Mouse (Mus musculus): Measurements from ENCODE around the gene Mab21l2. TPM values are rescaled to one million over a fixed set of nuclear protein-coding genes. Genes with fewer than 3 reads are reported as not detected.
A peak's percentile ranks its signal among the peaks of the same experiment; 100 is the strongest.

Mab21l2 gene
- not detected in 2 replicates for total RNA-seq (2017)

- ATAC-seq (replicated peaks; ENCODE audit: low read depth, poor library complexity, severe bottlenecking): peak; percentile 50
Observed at GRCm38 (mm10) chr3:86548091-86549015, at the start of gene Mab21l2. Gene Mab21l2, minus strand, starts transcription at chr3:86548629.

- ATAC-seq (replicated peaks; ENCODE audit: low read depth, poor library complexity, severe bottlenecking): no peak
Observed at GRCm38 (mm10) chr3:86575312-86575711, 26.9 kb upstream of the Mab21l2 start.

GRCm38 (mm10) chr3:86572519-86573244, 24.3 kb upstream of the Mab21l2 start:
- no peak for ATAC-seq (replicated peaks; ENCODE audit: low read depth, poor library complexity, severe bottlenecking)

DNA sequence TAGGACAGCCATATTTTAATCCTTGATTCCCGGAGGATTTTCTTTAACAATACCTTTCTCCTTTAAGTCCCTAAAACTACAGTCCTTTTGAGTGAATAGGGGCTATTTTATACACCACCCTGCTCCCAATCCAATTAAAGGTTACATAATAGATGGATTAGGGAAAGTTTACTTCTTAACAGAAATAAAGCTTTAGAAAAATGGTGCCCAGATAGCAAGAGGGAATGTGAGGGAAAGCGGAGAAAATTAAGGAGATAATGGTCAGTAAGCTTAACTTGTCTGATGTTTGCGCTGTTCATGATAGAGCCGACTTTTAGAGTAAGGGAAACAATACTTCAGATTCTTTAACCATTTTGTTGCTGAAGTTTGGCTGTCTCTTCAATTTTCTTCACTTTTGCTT, 23.1 kb upstream of the Mab21l2 start:
- ATAC-seq (replicated peaks; ENCODE audit: low read depth, poor library complexity, severe bottlenecking): no peak

DNA sequence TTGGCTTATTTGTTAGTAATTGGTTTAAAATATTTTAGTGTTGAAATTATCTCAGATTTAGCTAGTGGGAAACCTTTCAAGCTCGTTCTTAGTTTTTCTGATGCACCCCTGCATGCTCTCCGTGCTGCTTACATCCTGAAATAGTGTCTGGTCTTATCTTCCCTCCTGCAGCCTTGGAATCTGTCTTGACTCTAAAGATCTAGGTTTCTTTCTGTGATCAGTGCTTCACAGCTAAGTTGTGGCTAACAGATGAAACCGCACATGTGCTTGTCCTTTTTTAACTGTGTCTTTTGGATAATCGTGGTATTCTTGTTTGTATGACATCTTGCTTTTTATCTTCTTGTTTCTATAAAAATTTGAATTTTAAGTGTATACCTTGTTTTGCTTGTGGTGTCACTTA, 18.9 kb upstream of the Mab21l2 start:
- ATAC-seq (replicated peaks; ENCODE audit: low read depth, poor library complexity, severe bottlenecking): peak; percentile 52; the same call in 1 of the 2 replicates

- no peak for ATAC-seq (replicated peaks; ENCODE audit: low read depth, poor library complexity, severe bottlenecking)
Observed at GRCm38 (mm10) chr3:86561396-86561795, 13.0 kb upstream of the Mab21l2 start.

DNA sequence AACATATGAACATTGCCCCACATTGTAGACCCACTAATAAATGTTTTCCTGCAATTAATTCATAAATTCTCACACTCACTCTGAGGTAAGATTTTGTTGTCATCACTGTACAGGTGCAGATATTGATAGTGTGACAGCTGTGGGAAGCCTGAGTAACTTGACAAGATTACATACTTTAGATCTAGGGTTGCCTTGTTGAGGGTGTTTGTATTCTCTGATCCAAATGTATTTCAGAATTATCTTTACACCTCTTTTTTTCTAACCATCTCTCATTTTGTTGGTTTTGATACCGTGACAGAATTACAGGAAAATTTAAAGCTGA, 12.6 kb upstream of the Mab21l2 start:
- ATAC-seq (replicated peaks; ENCODE audit: low read depth, poor library complexity, severe bottlenecking): no peak; the same call in 1 of the 2 replicates

DNA sequence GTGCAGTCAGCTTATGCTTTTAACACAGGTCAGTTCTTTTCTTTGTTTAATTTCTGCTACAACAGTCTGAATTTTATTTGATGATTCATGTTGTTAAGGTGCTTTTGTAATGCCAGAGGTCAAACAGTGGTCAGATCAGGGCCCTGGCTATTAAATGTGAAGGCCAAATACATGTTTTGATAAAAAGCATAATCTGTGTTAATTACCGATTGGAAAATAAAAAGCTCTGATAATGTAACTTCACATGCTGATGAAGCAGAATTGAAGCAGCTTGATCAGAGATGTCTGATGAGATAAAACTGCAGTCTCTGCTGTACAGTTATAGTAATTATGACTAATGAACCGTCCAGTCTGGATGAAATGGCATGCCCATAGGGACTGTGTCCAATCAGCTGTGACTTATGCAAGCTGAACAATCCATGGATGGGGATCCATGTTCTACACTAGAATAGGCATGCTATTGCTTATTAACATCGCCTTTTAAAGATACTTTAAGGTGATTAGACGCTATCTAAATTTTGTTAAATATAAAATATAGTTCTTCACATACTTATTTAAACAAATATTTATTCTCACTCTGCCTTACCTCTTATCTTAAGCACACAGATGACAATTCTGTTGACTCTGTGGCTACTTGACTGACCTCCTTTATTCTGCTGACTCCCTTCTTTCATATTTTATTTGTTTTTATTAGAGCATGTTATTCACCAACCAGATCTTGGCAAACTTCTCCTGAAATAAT, 12.0 kb upstream of the Mab21l2 start:
- no peak for ATAC-seq (replicated peaks; ENCODE audit: low read depth, poor library complexity, severe bottlenecking)

GRCm38 (mm10) chr3:86559635-86560034, 11.2 kb upstream of the Mab21l2 start:
- ATAC-seq (replicated peaks; ENCODE audit: low read depth, poor library complexity, severe bottlenecking): no peak

- ATAC-seq (replicated peaks; ENCODE audit: low read depth, poor library complexity, severe bottlenecking): no peak
Observed at GRCm38 (mm10) chr3:86558976-86559375, 10.5 kb upstream of the Mab21l2 start.

- ATAC-seq (replicated peaks; ENCODE audit: low read depth, poor library complexity, severe bottlenecking): no peak
Observed at GRCm38 (mm10) chr3:86552170-86552569, 3.7 kb upstream of the Mab21l2 start.

DNA sequence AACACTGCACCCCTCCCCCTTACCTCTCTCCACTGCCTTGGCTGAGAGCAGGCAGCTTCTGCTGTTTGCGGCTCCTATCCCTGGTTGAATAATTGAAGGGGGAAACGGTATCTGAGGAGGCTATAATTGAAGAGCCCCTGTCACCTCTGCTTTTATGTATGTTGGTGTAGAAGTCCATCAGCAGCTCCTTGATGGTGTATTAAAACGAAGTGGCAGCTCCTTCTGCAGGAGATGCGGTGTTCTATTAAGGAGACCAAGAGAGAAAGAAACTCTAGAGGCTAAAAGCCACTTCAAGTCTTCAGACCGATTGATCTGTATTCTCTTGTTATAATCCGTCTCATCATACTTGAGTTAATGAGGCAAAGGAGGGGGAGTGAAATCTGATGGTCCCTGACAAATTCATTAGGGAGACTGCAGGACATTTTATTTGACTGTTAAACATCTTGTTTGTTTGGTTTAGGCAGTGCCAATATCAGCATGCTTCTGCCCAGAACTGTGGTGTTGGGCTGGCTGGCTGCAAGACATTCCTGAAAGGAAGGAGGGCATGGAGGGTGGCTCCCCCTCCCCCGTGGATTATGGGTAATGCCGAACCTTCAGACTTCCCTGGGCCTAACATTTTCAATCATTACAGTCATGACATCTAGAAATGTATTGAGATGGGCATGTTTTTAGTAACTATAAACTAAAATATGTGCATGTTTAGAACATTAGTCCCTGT, 2.7 kb upstream of the Mab21l2 start:
- no peak for ATAC-seq (replicated peaks; ENCODE audit: low read depth, poor library complexity, severe bottlenecking)

GRCm38 (mm10) chr3:86550301-86551010, 2.0 kb upstream of the Mab21l2 start:
- no peak for ATAC-seq (replicated peaks; ENCODE audit: low read depth, poor library complexity, severe bottlenecking)

GRCm38 (mm10) chr3:86547251-86547791, 1.1 kb downstream of the Mab21l2 start:
- ATAC-seq (replicated peaks; ENCODE audit: low read depth, poor library complexity, severe bottlenecking): peak; percentile 23

DNA sequence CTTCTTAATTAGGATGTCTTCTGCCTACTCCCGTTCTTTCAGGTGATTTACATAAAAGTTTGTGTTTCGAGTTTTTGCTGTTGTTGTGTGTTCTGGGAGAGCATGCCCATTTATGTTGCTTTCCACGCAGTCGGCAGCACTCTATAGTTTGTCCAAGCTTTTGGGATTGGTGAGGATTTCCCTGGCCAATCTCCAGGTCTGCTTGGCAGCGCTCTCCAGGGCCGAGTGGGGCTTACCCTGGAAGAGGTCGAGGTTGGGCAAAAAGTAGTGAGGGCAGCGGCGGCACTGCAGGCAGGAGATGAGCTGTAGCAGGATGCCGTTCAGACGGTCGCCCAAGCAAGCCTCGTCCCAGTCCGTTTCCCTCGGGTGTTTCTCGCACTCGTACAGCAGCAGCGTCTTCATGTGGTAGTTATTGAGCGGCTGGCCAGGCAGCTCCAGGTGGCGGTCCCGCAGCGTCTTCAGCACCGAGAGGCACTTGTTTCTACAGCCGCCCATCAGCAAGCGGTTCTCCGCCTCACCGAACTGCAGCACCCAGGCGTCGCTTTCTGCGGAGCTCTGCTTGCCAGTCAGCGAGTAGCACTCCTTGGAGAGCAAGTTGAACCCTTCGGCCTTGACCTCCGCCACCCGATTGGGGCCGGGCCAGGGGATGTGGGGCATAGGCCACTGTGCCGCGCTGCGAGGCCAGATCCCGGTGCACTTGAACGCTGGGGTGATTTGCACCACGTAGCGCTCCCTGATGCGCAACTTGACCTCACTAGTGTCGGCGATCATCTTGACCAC, 1.8 kb downstream of the Mab21l2 start:
- peak; percentile 68 for ATAC-seq (replicated peaks; ENCODE audit: low read depth, poor library complexity, severe bottlenecking)

DNA sequence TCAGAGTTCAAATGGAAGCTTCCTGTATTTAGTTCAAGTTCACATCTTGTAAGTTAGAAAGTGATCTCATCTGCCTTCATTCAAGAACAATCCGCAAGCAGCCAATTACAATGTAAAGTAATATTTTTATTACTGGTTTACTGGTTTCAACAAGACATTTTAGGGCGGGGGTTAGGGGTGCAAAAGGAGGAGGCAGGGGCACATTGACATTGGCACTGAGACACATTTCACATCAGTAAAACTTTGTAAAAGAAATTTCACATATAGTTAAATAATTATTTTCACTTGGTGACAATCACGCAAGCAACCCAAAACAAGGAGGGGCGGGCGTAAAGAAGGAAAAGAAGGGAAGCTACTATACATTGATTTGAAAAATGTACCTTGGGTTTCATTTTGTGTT, 2.5 kb downstream of the Mab21l2 start:
- ATAC-seq (replicated peaks; ENCODE audit: low read depth, poor library complexity, severe bottlenecking): no peak

DNA sequence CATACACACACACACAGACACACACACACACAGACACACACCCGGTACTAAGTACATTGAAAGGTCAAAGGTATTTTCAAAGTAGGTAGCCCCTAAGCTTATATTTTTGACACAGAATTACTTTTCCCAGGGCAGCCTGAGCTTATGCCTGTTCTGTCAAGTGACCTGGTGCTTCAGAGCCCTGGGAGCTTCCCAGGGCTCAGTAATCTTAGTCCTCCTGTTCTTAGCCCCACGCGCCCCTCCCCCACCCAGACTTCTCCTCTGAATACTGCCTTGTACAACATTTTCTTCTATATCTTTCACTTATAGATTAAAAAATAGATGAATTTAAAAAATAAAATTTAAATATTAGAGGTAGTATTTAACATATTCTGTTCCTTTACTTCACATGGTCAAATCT, 3.6 kb downstream of the Mab21l2 start:
- no peak for ATAC-seq (replicated peaks; ENCODE audit: low read depth, poor library complexity, severe bottlenecking)

DNA sequence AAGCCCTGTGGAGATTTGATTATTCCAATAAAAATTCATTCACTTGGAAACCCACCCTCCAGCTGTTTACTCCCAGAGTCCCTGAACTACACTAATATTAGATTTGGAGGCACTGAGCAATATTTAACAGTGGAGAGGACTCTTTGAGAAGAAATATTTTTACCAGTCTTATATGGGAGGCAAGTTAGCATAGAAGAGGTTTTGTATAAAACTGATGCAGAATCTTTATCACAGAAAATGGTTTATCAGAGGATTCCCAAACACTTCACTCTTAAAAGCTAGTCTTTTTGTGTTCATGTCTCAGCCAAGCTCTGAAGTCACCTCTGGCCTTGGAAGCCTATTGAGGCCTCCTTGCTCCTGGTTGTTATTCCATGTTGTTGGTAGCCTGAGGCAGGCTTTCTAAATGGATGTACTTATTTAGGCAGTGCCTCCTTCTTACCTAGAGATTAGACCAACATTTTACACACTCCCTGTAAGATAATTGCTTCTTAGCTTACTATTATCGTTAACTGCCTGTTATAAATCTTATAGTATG, 6.5 kb downstream of the Mab21l2 start:
- no peak for ATAC-seq (replicated peaks; ENCODE audit: low read depth, poor library complexity, severe bottlenecking)

Data from common myeloid progenitor, adult 5-6 weeks (primary cell).